Mouse (Mus musculus) limb, embryonic 12.5 days (tissue): ENCODE results near the gene Gpr150. TPM values are rescaled to one million over a fixed set of nuclear protein-coding genes. Genes with fewer than 3 reads are reported as not detected.
A peak's percentile ranks its signal among the peaks of the same experiment; 100 is the strongest.

Source experiments
- ATAC-seq: fragments of 200-750 bp; cut with Nextera tagmentation; 2 replicates; pipeline ENCODE4 v1.8.0; 2017; ENCODE audit warnings: low read depth, moderate TSS enrichment; ENCODE audit not compliant: insufficient number of reproducible peaks, insufficient read depth, low FRiP score, low TSS enrichment
- H3K27ac ChIP-seq: fragments of 300-500 bp; sonication (generic); 2 replicates; pipeline ENCODE4 v1.5.1; 2016; ENCODE audit warnings: mild to moderate bottlenecking, moderate library complexity
- H3K27me3 ChIP-seq: fragments of 300-500 bp; sonication (generic); 2 replicates; pipeline ENCODE4 v1.6.1; 2016; ENCODE audit warnings: mild to moderate bottlenecking, moderate library complexity
- H3K36me3 ChIP-seq: fragments of 300-500 bp; sonication (generic); 2 replicates; pipeline ENCODE4 v1.6.1; 2016; ENCODE audit warnings: mild to moderate bottlenecking, moderate library complexity
- H3K4me1 ChIP-seq: fragments of 300-500 bp; sonication (generic); replicated peaks from 2 replicates; pipeline ENCODE4 v1.6.1; 2016
- H3K4me2 ChIP-seq: fragments of 300-500 bp; sonication (generic); 2 replicates; pipeline ENCODE4 v1.6.1; 2016; ENCODE audit warnings: mild to moderate bottlenecking, moderate library complexity
- H3K4me3 ChIP-seq: fragments of 300-500 bp; sonication (generic); replicated peaks from 2 replicates; pipeline ENCODE4 v1.5.1; 2016; ENCODE audit warnings: mild to moderate bottlenecking
- H3K9ac ChIP-seq: fragments of 300-500 bp; sonication (generic); replicated peaks from 2 replicates; pipeline ENCODE4 v1.6.1; 2016; ENCODE audit warnings: mild to moderate bottlenecking, moderate library complexity
- H3K9me3 ChIP-seq: fragments of 300-500 bp; sonication (generic); 2 replicates; pipeline ENCODE4 v1.6.1; 2016; ENCODE audit warnings: mild to moderate bottlenecking, moderate library complexity
- WGBS: fragments of 180-500 bp; shearing (Covaris S2); methylation state at CpG from one replicate; pipeline ENCODE4 v1.1.7; 2016; 5-methylcytosine and 5-hydroxymethylcytosine counted together
- polyA plus RNA-seq: library from polyadenylated mRNA; unstranded; fragments of >200 nt; fragmentation: Nextera tagmentation; extraction: Ambion mirVana; gene quantifications from 2 replicates; pipeline ENCODE4 v1.2.1, GENCODE M21; 2016

The Gpr150 gene
- 0.21 TPM in 1 of 2 replicates, not detected in the other for polyA plus RNA-seq

- Histone ChIP-seq H3K4me2 (peak within 1 kb of the TSS; percentile 97), H3K36me3 (no peaks in the 10 kb centered on the region), H3K27me3 (peaks cover 56% of the 10 kb centered on the region), H3K9ac (peak within 1 kb of the TSS; percentile 52), H3K27ac (no peak within 1 kb of the TSS), H3K4me1 (peaks cover 16% of the 10 kb centered on the region), H3K9me3 (no peaks in the 10 kb centered on the region), H3K4me3 (peak within 1 kb of the TSS; percentile 56)
- no peak for ATAC-seq
- 10% methylated on average over 10 of the region's 10 CpGs for WGBS
These were observed at the start of gene Gpr150 for GRCm38 (mm10) chr13:76056896-76057266. Gene Gpr150, minus strand, starts transcription at chr13:76056996.

DNA sequence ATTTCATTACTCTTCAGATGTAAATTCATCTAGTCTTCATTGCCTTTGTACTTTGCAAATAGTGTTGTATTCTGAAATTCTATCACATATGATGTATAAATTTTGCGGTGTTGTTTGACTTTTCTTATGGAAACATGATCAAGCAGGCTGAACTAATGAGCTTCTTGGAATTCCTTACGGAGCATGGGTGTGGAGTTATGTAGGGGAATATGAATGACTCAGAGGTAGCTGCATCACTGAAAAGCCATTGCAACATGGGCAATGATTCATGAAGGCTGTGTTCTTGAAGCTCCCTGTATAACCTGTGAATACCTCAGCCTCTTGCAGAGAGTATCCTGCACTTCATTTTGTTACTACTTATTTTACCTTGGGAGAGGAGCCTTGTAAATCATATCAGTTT is 45.2 kb upstream of the Gpr150 start:
- no peak overlapping the region for H3K27ac ChIP-seq
- H3K9me3 ChIP-seq, result no peaks in the 10 kb centered on the region
- no peaks in the 10 kb centered on the region for H3K27me3 ChIP-seq
- H3K4me1 ChIP-seq, result 0 out of 2 replicates have a peak, but pooled peaks cover 3% of the 10 kb centered on the region
- ATAC-seq, result no peak
- no peak overlapping the region for H3K4me2 ChIP-seq
- WGBS, result 94% methylated on average over 2 of the region's 2 CpGs
- no peak overlapping the region for H3K9ac ChIP-seq
- no peak overlapping the region for H3K4me3 ChIP-seq
- H3K36me3 ChIP-seq, result peaks cover 25% of the 10 kb centered on the region; the same call in 1 of the 2 replicates

GRCm38 (mm10) chr13:76098493-76099303 is 41.9 kb upstream of the Gpr150 start, which contains the start of the genes Arsk and Ttc37:
Gene Arsk, minus strand, starts transcription at chr13:76098660.
Gene Ttc37, plus strand, starts transcription at chr13:76098734.
- Histone ChIP-seq H3K9me3 (no peaks in the 10 kb centered on the region), H3K9ac (peak within 1 kb of the TSS; percentile 69), H3K36me3 (peaks cover 16% of the 10 kb centered on the region; the same call in 1 of the 2 replicates), H3K4me3 (peak within 1 kb of the TSS; percentile 74), H3K27ac (peak within 1 kb of the TSS; percentile 91), H3K4me1 (0 out of 2 replicates have a peak, but pooled peaks cover 3% of the 10 kb centered on the region), H3K4me2 (peak within 1 kb of the TSS; percentile 58), H3K27me3 (no peaks in the 10 kb centered on the region)
- peak; percentile 97 for ATAC-seq
- WGBS, result under 1% methylated on average over 34 of the region's 34 CpGs

GRCm38 (mm10) chr13:76098116-76098492 is 41.3 kb upstream of the Gpr150 start:
- Histone ChIP-seq H3K27ac (peak overlapping the region; percentile 91), H3K4me3 (peak overlapping the region; percentile 74), H3K4me2 (peak overlapping the region; percentile 58), H3K9me3 (no peaks in the 10 kb centered on the region), H3K27me3 (no peaks in the 10 kb centered on the region), H3K9ac (peak overlapping the region; percentile 69), H3K4me1 (0 out of 2 replicates have a peak, but pooled peaks cover 3% of the 10 kb centered on the region), H3K36me3 (peaks cover 12% of the 10 kb centered on the region; the same call in 1 of the 2 replicates)
- 4% methylated on average over 16 of the region's 16 CpGs for WGBS
- ATAC-seq, result peak; percentile 88

DNA sequence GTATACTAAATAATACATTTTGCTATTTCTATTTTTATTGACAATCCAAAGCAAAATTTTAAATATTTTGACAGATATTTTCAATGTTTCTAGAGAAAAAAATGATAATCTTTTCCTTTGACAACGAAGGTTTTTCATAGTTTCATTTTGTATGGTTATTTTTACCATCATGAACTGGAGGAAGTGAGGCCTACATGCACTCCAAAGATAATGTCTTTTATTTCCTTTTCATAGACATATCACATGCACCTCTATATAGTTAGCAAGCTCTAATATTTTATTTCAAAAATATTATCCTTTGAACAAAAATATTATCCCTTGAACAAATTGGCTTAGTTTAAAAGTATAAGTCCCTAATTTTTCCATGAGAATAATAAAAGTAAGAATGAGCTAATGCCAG is 17.5 kb upstream of the Gpr150 start:
- no peak for ATAC-seq
- Histone ChIP-seq H3K4me2 (no peak overlapping the region), H3K9ac (no peak overlapping the region), H3K9me3 (no peaks in the 10 kb centered on the region), H3K27ac (no peak overlapping the region), H3K4me3 (no peak overlapping the region), H3K27me3 (no peaks in the 10 kb centered on the region), H3K4me1 (no peaks in the 10 kb centered on the region), H3K36me3 (no peaks in the 10 kb centered on the region)
- WGBS, result 80% methylated on average over 1 of the region's 1 CpGs

DNA sequence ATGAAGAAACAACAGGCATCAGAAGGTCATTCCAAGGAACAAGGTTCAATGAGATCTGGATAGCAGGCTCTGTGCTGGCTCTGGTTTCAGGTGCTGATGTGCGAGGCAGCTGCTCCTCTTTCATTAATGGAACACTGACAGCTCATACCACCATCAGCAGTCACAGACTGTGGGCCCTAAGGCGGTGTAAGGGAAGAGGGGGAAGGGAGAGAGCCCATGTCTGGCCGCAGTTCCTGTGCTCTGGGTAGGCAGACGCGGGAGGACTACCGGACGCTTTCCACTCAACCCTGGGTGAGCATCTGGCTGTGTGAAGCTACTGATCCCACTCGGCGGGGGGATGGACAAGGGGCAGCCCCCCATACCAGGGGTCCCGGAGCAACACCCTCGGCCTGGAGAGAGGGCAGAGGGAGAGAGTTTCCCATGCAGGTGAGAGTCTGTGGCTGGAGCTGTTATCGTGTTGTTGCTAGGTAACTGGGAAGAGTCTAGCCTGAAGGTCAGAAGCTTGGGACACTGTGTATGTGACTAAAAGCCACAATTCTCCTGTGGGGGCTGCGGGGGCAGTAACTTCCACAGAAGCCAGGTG is 7.7 kb upstream of the Gpr150 start:
- Histone ChIP-seq H3K27me3 (no peaks in the 10 kb centered on the region), H3K36me3 (peaks cover 12% of the 10 kb centered on the region), H3K4me2 (no peak overlapping the region), H3K4me1 (peaks cover 8% of the 10 kb centered on the region), H3K9me3 (no peaks in the 10 kb centered on the region), H3K9ac (no peak overlapping the region), H3K4me3 (no peak overlapping the region), H3K27ac (no peak overlapping the region)
- peak; percentile 77 for ATAC-seq
- whole genome bisulfite sequencing, result 65% methylated on average over 13 of the region's 13 CpGs

DNA sequence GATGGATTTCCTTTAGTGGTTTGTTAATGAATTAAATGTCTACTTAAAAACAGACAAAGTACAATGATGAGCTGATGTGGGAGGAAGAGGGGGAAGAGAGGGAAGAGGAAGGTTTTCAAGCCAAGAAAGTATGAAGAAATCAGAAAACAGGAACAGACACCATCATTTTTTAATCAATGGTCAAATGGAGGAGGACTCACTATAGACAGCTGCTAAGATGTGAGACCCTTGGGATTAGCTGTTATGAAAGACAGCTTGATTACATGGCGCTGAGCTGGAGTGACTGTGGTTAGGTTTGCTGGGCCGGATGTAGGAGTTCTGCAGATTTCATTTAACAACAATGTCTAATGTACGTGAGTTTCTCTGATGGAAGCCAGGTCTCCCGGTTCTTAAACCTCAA is 6.8 kb upstream of the Gpr150 start:
- no peaks in the 10 kb centered on the region for H3K9me3 ChIP-seq
- no peak overlapping the region for H3K27ac ChIP-seq
- peaks cover 8% of the 10 kb centered on the region for H3K4me1 ChIP-seq
- no peak overlapping the region for H3K9ac ChIP-seq
- no peak overlapping the region for H3K4me3 ChIP-seq
- 82% methylated on average over 4 of the region's 4 CpGs for WGBS
- ATAC-seq, result no peak
- H3K27me3 ChIP-seq, result no peaks in the 10 kb centered on the region
- no peak overlapping the region for H3K4me2 ChIP-seq
- peaks cover 12% of the 10 kb centered on the region for H3K36me3 ChIP-seq

DNA sequence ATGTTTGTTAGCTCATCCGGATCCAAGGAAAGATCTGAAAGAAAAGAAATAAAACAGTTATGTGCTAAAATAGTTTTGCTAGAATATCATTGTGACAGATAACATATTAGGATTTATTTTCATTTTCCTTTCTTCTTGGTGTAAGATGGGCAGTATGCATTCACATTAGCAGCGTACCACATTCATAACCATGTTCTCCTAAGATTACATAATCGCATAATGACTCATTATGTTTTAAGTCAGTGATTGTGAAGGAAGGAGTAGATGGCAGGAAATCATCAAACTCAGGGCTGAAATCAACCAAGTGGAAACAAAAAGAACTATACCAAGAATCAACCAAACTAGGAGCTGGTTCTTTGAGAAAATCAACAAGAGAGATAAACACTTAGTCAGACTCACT is 5.8 kb upstream of the Gpr150 start:
- no peak overlapping the region for H3K9ac ChIP-seq
- H3K4me1 ChIP-seq, result peaks cover 8% of the 10 kb centered on the region
- peaks cover 8% of the 10 kb centered on the region for H3K27me3 ChIP-seq
- H3K9me3 ChIP-seq, result no peaks in the 10 kb centered on the region
- H3K27ac ChIP-seq, result no peak overlapping the region
- ATAC-seq, result no peak
- 97% methylated on average over 3 of the region's 3 CpGs for WGBS
- peaks cover 12% of the 10 kb centered on the region for H3K36me3 ChIP-seq
- no peak overlapping the region for H3K4me3 ChIP-seq
- no peak overlapping the region for H3K4me2 ChIP-seq

GRCm38 (mm10) chr13:76062126-76062525 is 5.3 kb upstream of the Gpr150 start:
- Histone ChIP-seq H3K36me3 (peaks cover 12% of the 10 kb centered on the region), H3K27me3 (peaks cover 12% of the 10 kb centered on the region), H3K4me1 (peaks cover 8% of the 10 kb centered on the region), H3K27ac (no peak overlapping the region), H3K4me2 (no peak overlapping the region), H3K4me3 (no peak overlapping the region), H3K9me3 (no peaks in the 10 kb centered on the region), H3K9ac (no peak overlapping the region)
- WGBS, result 91% methylated on average over 3 of the region's 3 CpGs
- ATAC-seq, result no peak

GRCm38 (mm10) chr13:76059591-76059990 is 2.8 kb upstream of the Gpr150 start:
- Histone ChIP-seq H3K4me1 (peaks cover 22% of the 10 kb centered on the region), H3K9ac (no peak overlapping the region)
- 86% methylated on average over 4 of the region's 4 CpGs for WGBS

GRCm38 (mm10) chr13:76057267-76058069 is 672 bp upstream of the Gpr150 start:
- no peak overlapping the region for H3K4me2 ChIP-seq
- H3K4me1 ChIP-seq, result peaks cover 16% of the 10 kb centered on the region
- no peak overlapping the region for H3K27ac ChIP-seq
- no peaks in the 10 kb centered on the region for H3K9me3 ChIP-seq
- ATAC-seq, result no peak
- H3K27me3 ChIP-seq, result peaks cover 53% of the 10 kb centered on the region
- H3K9ac ChIP-seq, result no peak overlapping the region
- H3K36me3 ChIP-seq, result peaks cover 4% of the 10 kb centered on the region
- H3K4me3 ChIP-seq, result no peak overlapping the region
- WGBS, result 60% methylated on average over 10 of the region's 10 CpGs

More at GRCm38 (mm10) chr13:76059591-76059990, 2.8 kb upstream of the Gpr150 start:
- no peak for ATAC-seq
- Histone ChIP-seq H3K36me3 (peaks cover 6% of the 10 kb centered on the region), H3K4me2 (no peak overlapping the region), H3K9me3 (no peaks in the 10 kb centered on the region), H3K4me3 (no peak overlapping the region), H3K27ac (no peak overlapping the region), H3K27me3 (peaks cover 35% of the 10 kb centered on the region)
